Mouse (Mus musculus): Measurements from ENCODE around the gene Zfp982.

GRCm38 (mm10) chr4:147448358-147448757 is 43.9 kb upstream of the Zfp982 start:
- TF ChIP-seq CTCF (IDR thresholded peaks at IDR 0.05; ENCODE audit: low read depth) (no peak), EP300 (IDR thresholded peaks at IDR 0.05; ENCODE audit: low read depth) (no peak)

All from liver, postnatal 0 days (tissue).